Mouse (Mus musculus) brain, embryonic 14.5 days (tissue): Measurements from ENCODE around the gene Ece2.

Experiments
- CTCF ChIP-seq: fragments of 200-500 bp; IDR thresholded peaks from 2 replicates; pipeline ENCODE4 v1.5.1; 2012; ENCODE audit warnings: inconsistent platforms, mild to moderate bottlenecking, moderate library complexity, borderline replicate concordance; ENCODE audit not compliant: insufficient read depth, insufficient read length; ENCODE audit errors: extremely low read depth
- POLR2A ChIP-seq: fragments of 200-500 bp; IDR thresholded peaks from 2 replicates; pipeline ENCODE4 v1.6.1; 2012; ENCODE audit warnings: mild to moderate bottlenecking, inconsistent platforms, borderline replicate concordance; ENCODE audit not compliant: poor library complexity, insufficient read depth, insufficient read length, severe bottlenecking; ENCODE audit errors: extremely low read depth

DNA sequence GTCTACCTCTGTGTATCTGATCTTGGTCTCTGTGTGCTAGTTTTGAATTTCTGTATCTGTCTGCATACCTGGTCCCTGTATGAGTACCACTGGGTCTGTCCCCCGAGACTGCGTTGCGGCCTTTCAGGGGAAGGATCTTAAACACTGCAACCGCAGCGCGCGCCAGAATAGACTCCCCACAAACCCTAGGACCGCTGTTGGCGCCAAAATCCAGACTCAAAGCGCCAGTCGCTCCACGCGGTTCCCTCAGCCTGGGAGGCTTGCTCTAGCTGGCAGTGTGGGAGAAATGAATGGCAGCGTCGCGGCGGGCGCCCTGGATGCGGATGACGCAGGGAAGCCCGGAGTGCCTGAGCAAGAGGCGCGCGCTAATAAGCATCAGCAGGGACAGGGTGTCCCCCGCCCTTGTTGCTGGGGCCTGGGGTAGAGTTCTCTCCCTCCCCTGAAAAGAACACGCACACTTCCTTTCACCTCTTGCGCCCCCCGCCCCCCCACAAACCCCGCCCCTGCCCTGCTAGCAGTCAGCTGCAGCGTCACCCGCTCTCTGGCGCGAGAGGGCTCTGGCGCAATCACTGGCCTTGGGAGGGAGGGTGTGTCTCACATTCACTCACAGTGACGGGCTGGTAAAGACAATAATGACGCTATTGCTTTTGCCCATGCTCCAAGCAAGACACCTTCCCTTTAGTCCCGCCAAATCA is 7.5 kb upstream of the Ece2 start:
- TF ChIP-seq CTCF (no peak), POLR2A (no peak)
